Mouse (Mus musculus) spleen, postnatal 4 days (tissue): ENCODE results near the gene Golga5.

Experiments
- DNase-seq, 2 experiments: peaks; one replicate each; pipeline ENCODE4 v3.0.0; 2022; ENCODE audit warnings: low spot score in 2 of 2

Gene Golga5

GRCm38 (mm10) chr12:102468894-102469764 lies at the start of gene Golga5:
Golga5 (plus strand) TSS chr12:102469135.
- peak; percentile 97 to 98 for DNase-seq

- no peak for DNase-seq
Measured at GRCm38 (mm10) chr12:102419544-102419943, 49.4 kb upstream of the Golga5 start.

GRCm38 (mm10) chr12:102420168-102420890 lies 48.6 kb upstream of the Golga5 start:
- DNase-seq: no peak

GRCm38 (mm10) chr12:102422065-102422464 lies 46.9 kb upstream of the Golga5 start:
- no peak for DNase-seq

- peak in 1 of 2 experiments; percentile 50 for DNase-seq
Measured at GRCm38 (mm10) chr12:102422623-102423320, 46.2 kb upstream of the Golga5 start.

- no peak for DNase-seq
Measured at GRCm38 (mm10) chr12:102423625-102424024, 45.3 kb upstream of the Golga5 start.

- DNase-seq: no peak
Measured at GRCm38 (mm10) chr12:102424456-102424855, 44.5 kb upstream of the Golga5 start.

- no peak for DNase-seq
Measured at GRCm38 (mm10) chr12:102425048-102425578, 43.8 kb upstream of the Golga5 start.

- DNase-seq: peak in 1 of 2 experiments; percentile 44
Measured at GRCm38 (mm10) chr12:102426285-102426684, 42.6 kb upstream of the Golga5 start.

- no peak for DNase-seq
Measured at GRCm38 (mm10) chr12:102429656-102430055, 39.3 kb upstream of the Golga5 start.

- peak in 1 of 2 experiments; percentile 35 for DNase-seq
Measured at GRCm38 (mm10) chr12:102430228-102430627, 38.7 kb upstream of the Golga5 start.

GRCm38 (mm10) chr12:102432238-102432637 lies 36.7 kb upstream of the Golga5 start:
- DNase-seq: no peak

GRCm38 (mm10) chr12:102434107-102434506 lies 34.8 kb upstream of the Golga5 start:
- DNase-seq: no peak

- no peak for DNase-seq
Measured at GRCm38 (mm10) chr12:102436939-102437526, 31.9 kb upstream of the Golga5 start.

- DNase-seq: no peak
Measured at GRCm38 (mm10) chr12:102437952-102438351, 31.0 kb upstream of the Golga5 start.

- no peak for DNase-seq
Measured at GRCm38 (mm10) chr12:102438983-102439631, 29.8 kb upstream of the Golga5 start.

- peak; percentile 95 to 97 for DNase-seq
Measured at GRCm38 (mm10) chr12:102439632-102440023, 29.3 kb upstream of the Golga5 start, which contains the start of gene Lgmn. Lgmn (minus strand) TSS chr12:102439813.

- DNase-seq: no peak
Measured at GRCm38 (mm10) chr12:102440551-102440950, 28.4 kb upstream of the Golga5 start.

GRCm38 (mm10) chr12:102441141-102441540 lies 27.8 kb upstream of the Golga5 start:
- no peak for DNase-seq

GRCm38 (mm10) chr12:102442639-102443038 lies 26.3 kb upstream of the Golga5 start:
- DNase-seq: no peak

- no peak for DNase-seq
Measured at GRCm38 (mm10) chr12:102443676-102444075, 25.3 kb upstream of the Golga5 start.
